Mouse (Mus musculus): ENCODE results near the gene Limk1.

DNA sequence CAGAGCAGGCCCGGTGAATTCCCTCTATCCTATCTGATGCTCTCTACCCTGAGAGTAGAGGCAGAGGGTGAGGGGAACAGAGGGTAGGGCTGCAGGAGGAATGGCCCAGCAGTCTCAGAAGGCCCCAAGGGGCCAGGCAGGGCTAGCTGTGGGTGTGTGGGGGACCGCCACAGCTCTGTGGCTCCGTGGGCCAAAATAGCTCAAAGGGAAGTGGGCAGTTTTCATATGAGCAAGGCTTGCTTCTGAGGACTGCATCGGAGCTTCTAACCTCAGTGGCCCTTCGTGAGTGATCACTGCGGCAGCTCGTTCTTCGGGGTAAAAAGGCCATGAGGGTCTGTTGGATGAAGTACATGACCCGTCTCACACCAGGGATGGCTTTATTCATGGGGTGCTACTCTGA, 74.7 kb downstream of the Limk1 start:
- TF ChIP-seq CTCF (IDR thresholded peaks at IDR 0.05; ENCODE audit: low read depth) (no peak), EP300 (IDR thresholded peaks at IDR 0.05; ENCODE audit: low read depth) (no peak)

Measured in heart, postnatal 0 days (tissue).